ENCODE assay signal across 9 mouse cellular contexts in the genomic region with DNA sequence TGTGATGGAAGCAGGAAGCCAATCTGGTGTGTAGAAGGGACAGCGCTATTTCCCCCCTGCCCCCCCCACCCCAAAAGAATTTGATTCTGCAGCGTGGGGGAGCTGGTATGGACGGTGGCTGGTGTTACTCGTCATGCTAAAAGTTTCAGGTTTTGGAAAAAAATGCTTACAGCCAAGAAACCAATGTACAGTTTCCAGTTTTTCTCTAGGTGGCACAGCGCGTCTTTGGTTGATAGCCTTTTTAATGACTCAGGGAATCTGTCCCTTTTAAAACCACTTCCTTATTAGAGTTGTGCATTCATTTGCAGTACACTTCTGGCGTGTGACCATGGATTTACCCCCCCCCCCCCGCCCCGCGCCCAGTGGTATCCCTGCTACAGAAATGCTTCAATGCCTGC. TPM values are rescaled to one million over a fixed set of nuclear protein-coding genes. Genes with fewer than 3 reads are reported as not detected.
DNase-seq lines count a peak whose midpoint lies in the region; ATAC-seq and TF ChIP-seq lines count a peak whose summit lies in the region.
"Had no signal": no experiment of that assay in that cellular context is flagged by ENCODE, and none has a peak within 500 bp of the region (broad histone marks: within the 10 kb centered on the region; RNA-seq: fewer than 3 reads in every experiment).

No protein-coding gene starts in this region.

- H3K4me1 ChIP-seq in kidney, embryonic 15.5 days, result peaks cover 30% of the 10 kb centered on the region
- peaks cover 4% of the 10 kb centered on the region; the same call in 1 of the 2 replicates for H3K4me1 ChIP-seq in embryonic fibroblast, embryonic 13.5 days (ENCODE audit: control insufficient read depth, insufficient read depth, low read length)
- peaks cover 5% of the 10 kb centered on the region; the same call in 1 of the 2 replicates for H3K4me1 ChIP-seq in intestine, postnatal 0 days (replicated peaks; ENCODE audit: control insufficient read depth, insufficient read depth, low read length)
- H3K4me1 ChIP-seq in neural tube, embryonic 12.5 days, result peaks cover 15% of the 10 kb centered on the region

- H3K9ac ChIP-seq in kidney, embryonic 15.5 days, result peak overlapping the region; percentile 73; the same call in 1 of the 2 replicates
- H3K9ac ChIP-seq in intestine, postnatal 0 days (ENCODE audit: low read depth, low read length), result no peak overlapping the region
- 0 out of 2 replicates have a peak overlapping the region, but pooled peaks have one; percentile 84 for H3K9ac ChIP-seq in neural tube, embryonic 12.5 days

- TF ChIP-seq POLR2A in embryonic fibroblast, embryonic 13.5 days (IDR thresholded peaks at IDR 0.05; ENCODE audit: low read depth, low read length), result no peak

- DNase-seq in kidney, postnatal 36 days, result no peak
- DNase-seq in adrenal gland, postnatal 10 days, result no peak
- DNase-seq in thymus, postnatal 0 days (ENCODE audit: low spot score), result no peak
- DNase-seq: gastrocnemius, postnatal 10 days had no signal

- ATAC-seq in kidney, embryonic 15.5 days (replicated peaks; ENCODE audit: low FRiP score), result no peak
- no peak for ATAC-seq in intestine, postnatal 0 days
- no peak for ATAC-seq in neural tube, embryonic 12.5 days (ENCODE audit: low FRiP score, low read depth)
- ATAC-seq in CD4-positive, CD25-positive, alpha-beta regulatory T cell, adult 4 months, result no peak

- peak overlapping the region; percentile 81 for H3K4me3 ChIP-seq in kidney, embryonic 15.5 days (replicated peaks)
- 0 out of 2 replicates have a peak overlapping the region, but pooled peaks have one; percentile 55 for H3K4me3 ChIP-seq in embryonic fibroblast, embryonic 13.5 days (ENCODE audit: insufficient read depth, low read length)
- no peak overlapping the region for H3K4me3 ChIP-seq in intestine, postnatal 0 days (ENCODE audit: low read depth, low read length)
- H3K4me3 ChIP-seq in neural tube, embryonic 12.5 days, result peak overlapping the region; percentile 67

- no peak for TF ChIP-seq CTCF in embryonic fibroblast, embryonic 13.5 days (IDR thresholded peaks at IDR 0.05; ENCODE audit: borderline replicate concordance, insufficient read depth, low read length)
- peak; percentile 24 for TF ChIP-seq CTCF in intestine, postnatal 0 days (IDR thresholded peaks at IDR 0.05; ENCODE audit: low read depth)

- H3K4me2 ChIP-seq in kidney, embryonic 15.5 days, result peak overlapping the region; percentile 98
- H3K4me2 ChIP-seq in intestine, postnatal 0 days (replicated peaks; ENCODE audit: low read depth), result peak overlapping the region; percentile 100
- H3K4me2 ChIP-seq in neural tube, embryonic 12.5 days (replicated peaks), result peak overlapping the region; percentile 94

- 11% methylated on average over 10 of the region's 10 CpGs for WGBS in kidney, embryonic 15.5 days
- 9% methylated on average over 10 of the region's 10 CpGs for WGBS in intestine, postnatal 0 days
- WGBS in neural tube, embryonic 12.5 days, result 17% methylated on average over 10 of the region's 10 CpGs

- H3K9me3 ChIP-seq in kidney, embryonic 15.5 days (replicated peaks), result no peaks in the 10 kb centered on the region
- H3K9me3 ChIP-seq in intestine, postnatal 0 days (ENCODE audit: control insufficient read depth), result no peaks in the 10 kb centered on the region
- H3K9me3 ChIP-seq in neural tube, embryonic 12.5 days, result no peaks in the 10 kb centered on the region

- no peaks in the 10 kb centered on the region for H3K36me3 ChIP-seq in kidney, embryonic 15.5 days
- no peaks in the 10 kb centered on the region for H3K36me3 ChIP-seq in intestine, postnatal 0 days (ENCODE audit: control insufficient read depth, insufficient read depth)
- H3K36me3 ChIP-seq in neural tube, embryonic 12.5 days, result no peaks in the 10 kb centered on the region

- 0 out of 2 replicates have a peak overlapping the region, but pooled peaks have one; percentile 3 for H3K27ac ChIP-seq in kidney, embryonic 15.5 days
- H3K27ac ChIP-seq in embryonic fibroblast, embryonic 13.5 days (ENCODE audit: insufficient read depth, low read length), result no peak overlapping the region
- no peak overlapping the region for H3K27ac ChIP-seq in intestine, postnatal 0 days (ENCODE audit: low read depth, low read length)
- H3K27ac ChIP-seq in neural tube, embryonic 12.5 days, result no peak overlapping the region

- peaks cover 7% of the 10 kb centered on the region; the same call in 1 of the 2 replicates for H3K27me3 ChIP-seq in kidney, embryonic 15.5 days
- peaks cover 10% of the 10 kb centered on the region; the same call in 1 of the 2 replicates for H3K27me3 ChIP-seq in intestine, postnatal 0 days (replicated peaks; ENCODE audit: control insufficient read depth, insufficient read depth, low read length)
- no peaks in the 10 kb centered on the region for H3K27me3 ChIP-seq in neural tube, embryonic 12.5 days (replicated peaks)

RNA-seq across cellular contexts. Expression of gene Grip1, which starts 1.9 kb away (rescaled TPM):
- polyA plus RNA-seq in kidney, embryonic 15.5 days (2015; fragmentation: Nextera tagmentation; extraction: Ambion mirVana), result 3.3 and 4.1 TPM in 2 replicates
- polyA plus RNA-seq in embryonic fibroblast, embryonic 13.5 days (2011; ENCODE audit: insufficient read length, low read depth, missing spikeins), result 0.57 and 1.1 TPM in 2 replicates
- polyA plus RNA-seq in intestine, postnatal 0 days (2015; fragmentation: Nextera tagmentation; extraction: Ambion mirVana), result 0.48 and 0.69 TPM in 2 replicates
- polyA plus RNA-seq in neural tube, embryonic 12.5 days (2016; fragmentation: Nextera tagmentation; extraction: Ambion mirVana), result 17.0 and 20.3 TPM in 2 replicates
- total RNA-seq in adrenal gland, postnatal 10 days (2021), result 1 to 10 TPM; 1.5 to 1.7 TPM
- polyA plus RNA-seq in thymus, postnatal 0 days (2015; fragmentation: Nextera tagmentation; extraction: Ambion mirVana), result 0.49 and 0.92 TPM in 2 replicates
- not detected for polyA plus RNA-seq in CD4-positive, CD25-positive, alpha-beta regulatory T cell, adult 4 months (2017; shearing (Covaris generic))
